Mouse (Mus musculus): ENCODE measurements around the gene Slc24a3.

DNA sequence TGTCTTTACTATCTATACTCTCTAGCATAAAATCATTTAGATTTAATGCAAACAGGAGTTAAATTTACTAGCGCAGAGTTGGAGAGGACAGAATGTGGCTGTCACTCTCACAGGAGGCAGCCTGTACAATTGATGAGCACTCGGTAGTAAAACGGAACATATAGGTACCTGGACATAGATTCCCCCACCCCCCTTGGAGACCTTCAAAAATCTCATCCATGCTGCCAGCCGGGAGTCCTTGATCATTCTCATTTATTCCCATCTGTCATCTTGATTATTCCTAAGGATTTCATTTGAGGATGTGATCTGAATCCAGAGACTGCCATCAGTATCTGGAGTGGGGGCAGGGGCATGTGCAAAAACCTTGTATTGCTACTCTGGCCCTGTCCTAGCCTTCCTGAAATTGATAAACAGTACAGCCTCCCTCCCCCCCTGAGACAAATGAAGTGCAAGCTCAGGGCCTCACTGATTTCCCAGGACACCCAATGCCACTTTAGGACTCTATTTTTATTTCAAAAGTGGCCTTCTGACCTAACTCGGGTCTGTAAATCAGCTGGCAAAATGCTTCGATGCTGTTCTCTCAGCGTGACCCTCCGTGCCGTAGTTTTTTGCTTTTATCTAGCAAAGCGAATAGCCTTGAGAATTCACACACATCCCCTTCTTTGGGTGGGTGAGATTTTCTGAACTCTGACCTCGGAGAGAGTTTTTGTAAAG, 237.4 kb downstream of the Slc24a3 start:
- TF ChIP-seq CTCF (IDR thresholded peaks at IDR 0.05 in 2 of 3, conservative IDR thresholded peaks at IDR 0.05 in 1 of 3; ENCODE audit: control insufficient read depth in 1 of 3, insufficient read depth in 1 of 3, low read depth in 2 of 3, low read length in 3 of 3, poor library complexity in 1 of 3, severe bottlenecking in 1 of 3) (no peak), EP300 (IDR thresholded peaks at IDR 0.05; ENCODE audit: low read depth in 1 of 2, low read length in 2 of 2) (no peak), POLR2A (IDR thresholded peaks at IDR 0.05; ENCODE audit: control insufficient read depth in 1 of 2, insufficient read depth in 1 of 2, low read depth in 1 of 2, low read length in 2 of 2, poor library complexity in 1 of 2) (no peak), GATA1 (IDR thresholded peaks at IDR 0.05; ENCODE audit: low read depth, low read length) (no peak)
